Mouse (Mus musculus): ENCODE measurements at regions not wholly inside any gene's neighbourhood (a gene's known extent, or its start where the extent isn't known, plus 50 kb on each side); places are given as distances from the start of the nearest gene placed in this dataset.

GRCm38 (mm10) chr2:137243914-137244313 lies 127.5 kb upstream of the Jag1 start:
- TF ChIP-seq POLR2A (IDR thresholded peaks at IDR 0.05; ENCODE audit: extremely low read depth, insufficient read depth, low read length) (no peak), CTCF (IDR thresholded peaks at IDR 0.05; ENCODE audit: extremely low read depth, insufficient read depth, low read length) (no peak)
- Histone ChIP-seq H3K4me3 (ENCODE audit: insufficient read depth, low read length) (no peak overlapping the region), H3K4me1 (ENCODE audit: control insufficient read depth, insufficient read depth, low read length) (no peaks in the 10 kb centered on the region), H3K27ac (ENCODE audit: insufficient read depth, low read length) (no peak overlapping the region)

GRCm38 (mm10) chr2:137236961-137237360 lies 120.5 kb upstream of the Jag1 start:
- H3K27ac ChIP-seq (ENCODE audit: insufficient read depth, low read length): no peak overlapping the region
- H3K4me3 ChIP-seq (ENCODE audit: insufficient read depth, low read length): no peak overlapping the region
- H3K4me1 ChIP-seq (ENCODE audit: control insufficient read depth, insufficient read depth, low read length): no peaks in the 10 kb centered on the region
- TF ChIP-seq CTCF (IDR thresholded peaks at IDR 0.05; ENCODE audit: extremely low read depth, insufficient read depth, low read length) (no peak), POLR2A (IDR thresholded peaks at IDR 0.05; ENCODE audit: extremely low read depth, insufficient read depth, low read length) (no peak)

GRCm38 (mm10) chr2:137233936-137234335 lies 117.5 kb upstream of the Jag1 start:
- Histone ChIP-seq H3K27ac (ENCODE audit: insufficient read depth, low read length) (no peak overlapping the region), H3K4me3 (ENCODE audit: insufficient read depth, low read length) (no peak overlapping the region), H3K4me1 (ENCODE audit: control insufficient read depth, insufficient read depth, low read length) (no peaks in the 10 kb centered on the region)
- TF ChIP-seq POLR2A (IDR thresholded peaks at IDR 0.05; ENCODE audit: extremely low read depth, insufficient read depth, low read length) (no peak), CTCF (IDR thresholded peaks at IDR 0.05; ENCODE audit: extremely low read depth, insufficient read depth, low read length) (no peak)

- TF ChIP-seq CTCF (IDR thresholded peaks at IDR 0.05; ENCODE audit: extremely low read depth, insufficient read depth, low read length) (no peak), POLR2A (IDR thresholded peaks at IDR 0.05; ENCODE audit: extremely low read depth, insufficient read depth, low read length) (no peak)
- H3K27ac ChIP-seq (ENCODE audit: insufficient read depth, low read length): no peak overlapping the region
- H3K4me1 ChIP-seq (ENCODE audit: control insufficient read depth, insufficient read depth, low read length): no peaks in the 10 kb centered on the region
- no peak overlapping the region for H3K4me3 ChIP-seq (ENCODE audit: insufficient read depth, low read length)
Measured at GRCm38 (mm10) chr2:137231161-137231560, 114.7 kb upstream of the Jag1 start.

- TF ChIP-seq POLR2A (IDR thresholded peaks at IDR 0.05; ENCODE audit: extremely low read depth, insufficient read depth, low read length): no peak
- no peak for TF ChIP-seq CTCF (IDR thresholded peaks at IDR 0.05; ENCODE audit: extremely low read depth, insufficient read depth, low read length)
- Histone ChIP-seq H3K27ac (ENCODE audit: insufficient read depth, low read length) (no peak overlapping the region), H3K4me1 (ENCODE audit: control insufficient read depth, insufficient read depth, low read length) (no peaks in the 10 kb centered on the region), H3K4me3 (ENCODE audit: insufficient read depth, low read length) (no peak overlapping the region)
Measured at GRCm38 (mm10) chr2:137229422-137230069, 113.1 kb upstream of the Jag1 start.

- no peak overlapping the region for H3K27ac ChIP-seq (ENCODE audit: insufficient read depth, low read length)
- no peak overlapping the region for H3K4me3 ChIP-seq (ENCODE audit: insufficient read depth, low read length)
- TF ChIP-seq POLR2A (IDR thresholded peaks at IDR 0.05; ENCODE audit: extremely low read depth, insufficient read depth, low read length) (no peak), CTCF (IDR thresholded peaks at IDR 0.05; ENCODE audit: extremely low read depth, insufficient read depth, low read length) (no peak)
- no peaks in the 10 kb centered on the region for H3K4me1 ChIP-seq (ENCODE audit: control insufficient read depth, insufficient read depth, low read length)
Measured at GRCm38 (mm10) chr2:137227495-137227894, 111.1 kb upstream of the Jag1 start.

GRCm38 (mm10) chr2:137224702-137225552 lies 108.5 kb upstream of the Jag1 start:
- no peak for TF ChIP-seq POLR2A (IDR thresholded peaks at IDR 0.05; ENCODE audit: extremely low read depth, insufficient read depth, low read length)
- TF ChIP-seq CTCF (IDR thresholded peaks at IDR 0.05; ENCODE audit: extremely low read depth, insufficient read depth, low read length): no peak
- Histone ChIP-seq H3K27ac (ENCODE audit: insufficient read depth, low read length) (no peak overlapping the region), H3K4me1 (ENCODE audit: control insufficient read depth, insufficient read depth, low read length) (no peaks in the 10 kb centered on the region), H3K4me3 (ENCODE audit: insufficient read depth, low read length) (no peak overlapping the region)

- Histone ChIP-seq H3K4me1 (ENCODE audit: control insufficient read depth, insufficient read depth, low read length) (no peaks in the 10 kb centered on the region), H3K4me3 (ENCODE audit: insufficient read depth, low read length) (no peak overlapping the region), H3K27ac (ENCODE audit: insufficient read depth, low read length) (no peak overlapping the region)
- TF ChIP-seq POLR2A (IDR thresholded peaks at IDR 0.05; ENCODE audit: extremely low read depth, insufficient read depth, low read length) (no peak), CTCF (IDR thresholded peaks at IDR 0.05; ENCODE audit: extremely low read depth, insufficient read depth, low read length) (no peak)
Measured at GRCm38 (mm10) chr2:137215697-137216096, 99.3 kb upstream of the Jag1 start.

GRCm38 (mm10) chr2:137207846-137208245 lies 91.4 kb upstream of the Jag1 start:
- no peak overlapping the region for H3K27ac ChIP-seq (ENCODE audit: insufficient read depth, low read length)
- H3K4me1 ChIP-seq (ENCODE audit: control insufficient read depth, insufficient read depth, low read length): no peaks in the 10 kb centered on the region
- TF ChIP-seq POLR2A (IDR thresholded peaks at IDR 0.05; ENCODE audit: extremely low read depth, insufficient read depth, low read length) (no peak), CTCF (IDR thresholded peaks at IDR 0.05; ENCODE audit: extremely low read depth, insufficient read depth, low read length) (no peak)
- no peak overlapping the region for H3K4me3 ChIP-seq (ENCODE audit: insufficient read depth, low read length)
